Mouse (Mus musculus): ENCODE measurements around the gene Rnf223.

The Rnf223 gene

DNA sequence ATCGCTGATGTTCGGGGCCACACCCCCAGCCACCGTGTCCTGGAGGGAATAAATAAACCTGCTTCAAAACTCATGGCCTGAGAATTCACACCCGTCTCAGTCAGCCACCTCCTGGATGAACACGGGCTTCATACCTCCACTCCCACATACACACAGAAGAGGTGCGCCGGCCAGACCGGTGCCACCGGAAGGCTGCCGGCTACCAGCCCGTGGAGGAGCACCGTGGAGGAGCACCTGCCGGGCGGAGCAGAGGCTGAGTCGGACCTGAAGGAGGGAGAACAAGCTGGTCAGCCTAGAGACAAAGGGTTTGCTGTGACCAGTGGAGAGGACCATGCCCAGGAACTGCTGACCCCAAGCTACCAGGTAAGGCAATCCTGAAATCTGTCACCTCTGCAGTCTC is at the start of gene Rnf223:
Gene Rnf223 (plus strand): TSS at position 78 of the 400 bp plus-strand sequence.
- no peak for DNase-seq (ENCODE audit: low spot score in 2 of 2)

DNA sequence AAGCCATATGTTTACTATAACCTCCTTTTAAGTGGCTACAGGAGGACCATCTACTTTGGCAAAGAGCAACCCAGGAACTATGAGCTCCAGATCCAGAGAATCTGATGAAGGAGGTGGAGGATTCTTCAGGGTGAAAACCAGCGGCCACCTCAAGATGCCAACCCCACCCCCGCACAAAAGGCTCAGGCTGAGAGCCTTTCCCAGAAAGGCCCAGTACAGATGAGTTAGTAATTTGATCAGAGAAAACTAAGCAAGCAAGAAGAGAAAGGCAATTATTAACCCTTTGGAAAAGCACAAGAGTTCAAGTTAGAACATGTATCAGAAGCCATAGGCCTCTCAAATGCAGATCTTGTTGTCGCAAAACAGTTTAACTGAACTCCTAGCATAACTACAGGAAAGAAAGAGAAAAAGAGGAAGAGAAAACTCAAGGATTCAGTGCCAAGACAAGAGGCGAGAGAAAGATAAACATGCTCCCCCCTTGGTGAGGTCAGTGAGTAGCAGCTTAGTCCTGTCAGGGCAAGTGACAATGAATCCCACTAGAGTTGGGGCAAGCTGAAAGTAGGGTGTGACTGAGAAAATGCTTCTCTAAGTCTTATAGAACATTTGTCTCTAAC is 47.6 kb upstream of the Rnf223 start:
- no peak for DNase-seq (ENCODE audit: low spot score in 2 of 2)

- DNase-seq (ENCODE audit: low spot score in 2 of 2), result no peak
Measured at GRCm38 (mm10) chr4:156083348-156083747, 47.0 kb upstream of the Rnf223 start.

GRCm38 (mm10) chr4:156084096-156084879 is 46.0 kb upstream of the Rnf223 start:
- DNase-seq (ENCODE audit: low spot score in 2 of 2), result no peak

DNA sequence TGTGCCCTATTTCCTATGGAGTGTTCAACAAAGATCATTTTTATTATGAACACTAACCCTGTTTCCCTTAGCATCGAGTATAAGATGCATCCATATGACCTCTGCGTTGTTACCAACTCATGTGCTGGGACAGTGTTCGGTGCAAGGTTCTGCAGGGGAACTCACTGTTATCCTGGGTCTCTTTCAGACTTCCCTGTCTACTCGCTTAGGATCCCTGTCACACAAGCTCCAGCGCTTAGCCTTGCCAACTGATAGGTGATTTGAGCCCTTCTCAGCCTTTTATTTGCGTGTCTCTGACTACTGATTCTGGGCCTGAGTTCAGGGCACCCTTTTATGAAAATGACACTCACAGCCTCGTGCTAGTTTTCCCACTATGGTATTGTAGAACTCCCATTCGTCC is 45.1 kb upstream of the Rnf223 start:
- no peak for DNase-seq (ENCODE audit: low spot score in 2 of 2)

GRCm38 (mm10) chr4:156087398-156088087 is 42.8 kb upstream of the Rnf223 start:
- DNase-seq (ENCODE audit: low spot score in 2 of 2), result no peak

DNA sequence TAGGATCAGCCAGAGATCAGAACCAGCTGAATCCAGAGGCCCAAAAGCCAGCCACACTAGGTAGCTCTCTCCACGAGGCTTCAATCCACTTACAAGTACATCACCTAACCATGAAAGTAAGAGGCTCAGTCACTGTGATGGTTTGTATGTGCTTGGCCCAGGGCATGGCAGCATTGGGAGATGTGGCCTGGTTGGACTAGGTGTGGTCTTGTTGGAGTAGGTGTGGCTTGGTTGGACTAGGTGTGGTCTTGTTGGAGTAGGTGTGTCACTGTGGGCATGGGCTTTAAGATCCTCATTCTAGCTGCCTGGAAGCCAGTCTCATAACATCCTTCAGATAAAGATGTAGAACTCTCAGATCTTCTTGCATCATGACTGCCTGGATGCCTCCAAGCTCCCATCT is 39.1 kb upstream of the Rnf223 start:
- no peak for DNase-seq (ENCODE audit: low spot score in 2 of 2)

DNA sequence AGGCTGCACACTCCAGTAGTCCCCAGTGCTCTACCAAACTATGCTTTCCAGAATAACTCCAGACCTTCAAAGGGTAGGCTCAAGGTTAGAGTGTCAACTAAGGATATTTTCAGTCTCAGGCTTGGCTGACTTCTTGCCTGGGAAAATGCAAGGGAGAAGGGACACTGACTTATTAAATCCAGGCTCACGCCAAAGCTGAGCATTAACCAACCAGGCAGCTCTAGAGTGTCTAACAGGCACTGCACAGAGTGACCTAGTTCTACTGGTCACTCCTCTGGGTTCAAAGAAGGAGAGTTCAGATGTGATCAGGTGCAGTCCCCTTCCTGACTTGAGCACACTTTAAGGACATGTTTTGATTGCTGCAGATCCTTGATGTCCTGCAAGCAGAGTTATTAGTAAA is 37.5 kb upstream of the Rnf223 start:
- no peak for DNase-seq (ENCODE audit: low spot score in 2 of 2)

DNA sequence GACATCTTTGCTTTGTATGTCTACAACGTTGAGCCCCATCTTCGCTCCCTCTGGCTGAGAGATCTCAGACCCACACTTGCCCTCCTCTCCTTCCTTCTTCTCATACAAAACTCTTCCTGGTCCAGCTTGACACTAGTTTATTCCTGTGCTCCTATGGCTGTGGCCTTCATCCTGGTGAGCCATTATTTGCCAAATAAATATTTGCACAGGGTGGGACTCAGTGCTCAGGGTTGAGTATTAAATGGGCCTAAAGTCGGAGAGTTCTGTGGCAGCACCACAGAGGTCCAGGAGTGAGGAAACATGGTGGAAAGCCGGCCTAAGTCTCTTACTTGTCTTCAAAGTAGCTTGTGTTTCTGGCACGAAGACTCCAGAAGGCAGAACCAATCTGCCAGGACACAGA is 36.6 kb upstream of the Rnf223 start:
- no peak for DNase-seq (ENCODE audit: low spot score in 2 of 2)

DNA sequence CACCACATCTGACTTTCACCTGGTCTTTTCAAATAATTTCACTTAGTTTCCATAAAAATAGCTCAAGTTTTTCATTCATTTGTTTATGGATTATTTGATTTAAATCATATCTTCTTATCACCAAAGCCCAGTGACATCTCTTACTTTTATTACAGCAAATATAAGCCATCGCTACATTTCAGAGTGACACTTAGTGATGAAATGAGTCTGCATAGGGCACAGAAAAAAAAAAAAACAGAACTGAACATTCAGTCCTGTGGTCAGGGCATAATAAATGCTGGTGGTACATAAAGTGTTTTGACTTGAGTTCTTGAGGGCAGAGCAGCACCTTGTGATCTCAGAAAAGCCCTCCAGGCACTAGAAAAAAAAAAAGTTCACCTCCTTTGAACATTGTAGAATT is 34.1 kb upstream of the Rnf223 start:
- no peak for DNase-seq (ENCODE audit: low spot score in 2 of 2)

GRCm38 (mm10) chr4:156097770-156098366 is 32.4 kb upstream of the Rnf223 start:
- no peak for DNase-seq (ENCODE audit: low spot score in 2 of 2)

DNA sequence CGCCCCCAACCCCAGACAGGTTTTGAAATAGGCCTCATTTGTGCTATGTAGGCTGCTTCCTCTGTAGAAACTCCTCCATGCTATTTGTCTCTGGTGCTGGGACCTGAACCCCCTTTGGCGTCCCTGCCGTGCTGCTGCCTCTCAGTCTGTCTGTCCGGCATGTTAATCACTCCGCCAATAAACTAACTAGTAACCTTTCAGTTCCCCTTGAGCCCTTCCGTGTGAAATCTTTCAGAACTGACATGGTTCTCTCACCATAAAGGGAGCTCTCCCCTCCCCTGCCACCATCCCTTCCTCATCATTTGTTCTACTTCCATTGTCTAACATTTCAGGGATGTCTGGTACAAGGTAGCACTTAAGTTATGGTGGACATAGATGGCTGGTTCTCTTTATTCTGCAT is 30.9 kb upstream of the Rnf223 start:
- DNase-seq (ENCODE audit: low spot score in 2 of 2), result no peak

DNA sequence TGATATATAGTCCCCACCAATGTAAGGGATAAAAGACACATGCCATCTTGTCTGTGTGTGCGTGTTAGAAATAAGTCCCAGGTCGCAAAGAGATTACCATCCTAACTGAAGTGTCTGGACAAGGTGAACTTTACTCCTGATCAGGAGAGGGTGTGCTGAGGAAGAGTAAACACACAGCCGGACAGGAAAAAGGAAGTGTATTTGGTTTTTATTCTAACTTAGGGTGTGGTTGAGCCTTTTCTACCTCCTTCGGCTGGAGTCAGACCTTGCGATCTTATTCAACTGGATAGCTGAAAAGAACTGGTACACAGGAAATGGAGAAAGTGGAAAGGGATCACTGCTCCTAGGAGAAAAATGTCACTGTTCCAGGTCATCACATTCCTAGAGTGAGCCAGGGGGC is 29.8 kb upstream of the Rnf223 start:
- DNase-seq (ENCODE audit: low spot score in 2 of 2), result no peak

- DNase-seq (ENCODE audit: low spot score in 2 of 2), result no peak
Measured at GRCm38 (mm10) chr4:156101481-156101903, 28.8 kb upstream of the Rnf223 start.

GRCm38 (mm10) chr4:156103342-156103741 is 27.0 kb upstream of the Rnf223 start:
- DNase-seq (ENCODE audit: low spot score in 2 of 2), result no peak

- DNase-seq (ENCODE audit: low spot score in 2 of 2), result peak in 1 of 2 experiments; percentile 3
Measured at GRCm38 (mm10) chr4:156108606-156109546, 21.4 kb upstream of the Rnf223 start.

- DNase-seq (ENCODE audit: low spot score in 2 of 2), result peak; percentile 96 to 97
Measured at GRCm38 (mm10) chr4:156109570-156110331, 20.6 kb upstream of the Rnf223 start, which contains the start of gene 9430015G10Rik. Gene 9430015G10Rik, plus strand, starts transcription at chr4:156109982.

GRCm38 (mm10) chr4:156124077-156124476 is 6.2 kb upstream of the Rnf223 start:
- no peak for DNase-seq (ENCODE audit: low spot score in 2 of 2)

DNA sequence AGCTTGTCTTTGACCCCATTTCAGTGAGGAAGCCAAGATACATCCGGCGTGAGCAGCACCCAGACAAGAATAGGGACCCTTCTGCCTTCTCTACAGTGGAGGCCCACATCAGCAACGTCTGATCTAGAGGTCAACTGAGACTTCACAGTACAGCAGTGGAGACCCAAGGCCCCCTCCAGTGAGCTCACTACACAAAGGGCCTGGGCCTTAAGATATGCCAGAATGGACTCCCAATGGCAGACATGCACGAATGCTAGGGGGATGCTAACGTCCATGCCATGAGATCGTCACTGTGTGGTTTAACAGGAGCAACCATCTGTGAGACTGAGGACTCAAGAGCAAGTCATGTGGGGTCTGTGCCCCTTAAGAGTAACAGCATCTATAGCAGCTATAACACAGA is 4.9 kb upstream of the Rnf223 start:
- DNase-seq (ENCODE audit: low spot score in 2 of 2), result no peak

DNA sequence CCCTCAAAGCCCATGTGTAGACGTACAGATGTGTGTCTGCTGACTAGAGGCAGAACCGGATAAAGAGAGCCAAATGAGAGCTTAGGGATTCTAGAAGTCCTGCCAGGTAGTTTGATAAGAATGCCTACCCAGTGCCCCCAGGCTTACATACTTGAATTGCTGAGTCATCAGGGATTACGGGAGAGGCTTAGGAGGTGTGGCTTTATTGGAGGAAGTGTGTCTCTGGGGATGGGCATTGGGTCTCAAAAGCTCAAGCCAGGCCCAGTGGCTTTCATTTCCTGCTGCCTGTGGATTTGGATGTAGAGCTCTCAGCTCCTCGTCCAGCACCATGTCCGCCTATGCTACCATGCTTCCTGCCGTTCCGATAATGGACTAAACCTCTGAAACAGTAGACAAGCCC is 3.5 kb upstream of the Rnf223 start:
- no peak for DNase-seq (ENCODE audit: low spot score in 2 of 2)

Data from natural killer cell, adult 2 months (primary cell).